Mouse (Mus musculus) small intestine, adult 2 months (tissue): Measurements from ENCODE around the gene Nav2.

ENCODE experiments used
- CTCF ChIP-seq: fragments of 200-500 bp; IDR thresholded peaks from 2 replicates; pipeline ENCODE4 v1.5.1; 2012; ENCODE audit warnings: low read depth, mild to moderate bottlenecking, control low read depth, inconsistent platforms, low read length, moderate library complexity, mixed read lengths; ENCODE audit not compliant: insufficient replicate concordance, insufficient read length; ENCODE audit errors: extremely low read depth
- POLR2A ChIP-seq: fragments of 200-500 bp; IDR thresholded peaks from 2 replicates; pipeline ENCODE4 v1.6.1; 2012; ENCODE audit warnings: low read depth, mild to moderate bottlenecking, control low read depth, inconsistent platforms, low read length, moderate library complexity

- TF ChIP-seq CTCF, result no peak
- no peak for TF ChIP-seq POLR2A
These were observed 359.3 kb downstream of the Nav2 start for GRCm38 (mm10) chr7:49267621-49268325.
